Mouse (Mus musculus): ENCODE measurements around the gene Notch3. TPM values are rescaled to one million over a fixed set of nuclear protein-coding genes. Genes with fewer than 3 reads are reported as not detected.

Gene Notch3
- total and polyA plus RNA-seq, 3 experiments, result 0.16 to 4.4 (median 4.2) TPM

- TF ChIP-seq GATA1 (IDR thresholded peaks at IDR 0.05; ENCODE audit: borderline replicate concordance, low read length), result no peak
- TF ChIP-seq CTCF (IDR thresholded peaks at IDR 0.05; ENCODE audit: low read depth, low read length), result no peak
- TF ChIP-seq TAL1 (conservative IDR thresholded peaks at IDR 0.05; ENCODE audit: low read depth, low read length), result no peak
- TF ChIP-seq GATA2 (IDR thresholded peaks at IDR 0.05; ENCODE audit: borderline replicate concordance, low read depth, low read length), result no peak
- TF ChIP-seq POLR2AphosphoS5 (IDR thresholded peaks at IDR 0.05; ENCODE audit: insufficient replicate concordance, low read depth, low read length), result no peak
- no peak for DNase-seq (ENCODE audit: low spot score)
- Histone ChIP-seq H3K27me3 (ENCODE audit: insufficient read depth, low read length) (peaks cover 23% of the 10 kb centered on the region), H3K4me1 (ENCODE audit: insufficient read depth, low read depth, low read length) (peaks cover 16% of the 10 kb centered on the region), H3K9me3 (replicated peaks) (no peaks in the 10 kb centered on the region), H3K4me3 (ENCODE audit: low read depth, low read length) (no peak overlapping the region), H3K36me3 (replicated peaks) (peaks cover 11% of the 10 kb centered on the region)
- no peak for ATAC-seq (ENCODE audit: extremely low read depth, insufficient number of reproducible peaks, low FRiP score, poor library complexity, severe bottlenecking)
These were observed 23.2 kb upstream of the Notch3 start for GRCm38 (mm10) chr17:32189850-32190249.

GRCm38 (mm10) chr17:32188863-32189636, 22.4 kb upstream of the Notch3 start, which contains the start of gene Ephx3:
Gene Ephx3, minus strand, starts transcription at chr17:32189549.
- no peak for TF ChIP-seq GATA2 (IDR thresholded peaks at IDR 0.05; ENCODE audit: borderline replicate concordance, low read depth, low read length)
- TF ChIP-seq POLR2AphosphoS5 (IDR thresholded peaks at IDR 0.05; ENCODE audit: insufficient replicate concordance, low read depth, low read length), result no peak
- TF ChIP-seq TAL1 (conservative IDR thresholded peaks at IDR 0.05; ENCODE audit: low read depth, low read length), result no peak
- no peak for TF ChIP-seq GATA1 (IDR thresholded peaks at IDR 0.05; ENCODE audit: borderline replicate concordance, low read length)
- no peak for TF ChIP-seq CTCF (IDR thresholded peaks at IDR 0.05; ENCODE audit: low read depth, low read length)
- H3K4me1 ChIP-seq (ENCODE audit: insufficient read depth, low read depth, low read length), result peaks cover 16% of the 10 kb centered on the region
- DNase-seq (ENCODE audit: low spot score) (no peak), ATAC-seq (ENCODE audit: extremely low read depth, insufficient number of reproducible peaks, low FRiP score, poor library complexity, severe bottlenecking) (no peak)
- peaks cover 10% of the 10 kb centered on the region for H3K36me3 ChIP-seq (replicated peaks)
- no peak within 1 kb of the TSS for H3K4me3 ChIP-seq (ENCODE audit: low read depth, low read length)
- no peaks in the 10 kb centered on the region for H3K9me3 ChIP-seq (replicated peaks)
- peaks cover 26% of the 10 kb centered on the region for H3K27me3 ChIP-seq (ENCODE audit: insufficient read depth, low read length)

GRCm38 (mm10) chr17:32183017-32183416, 16.4 kb upstream of the Notch3 start:
- Histone ChIP-seq H3K4me1 (ENCODE audit: insufficient read depth, low read depth, low read length) (peaks cover 6% of the 10 kb centered on the region; the same call in 1 of the 2 replicates), H3K9me3 (replicated peaks) (no peaks in the 10 kb centered on the region), H3K4me3 (ENCODE audit: low read depth, low read length) (no peak overlapping the region), H3K36me3 (replicated peaks) (no peaks in the 10 kb centered on the region), H3K27me3 (ENCODE audit: insufficient read depth, low read length) (peaks cover 35% of the 10 kb centered on the region)
- ATAC-seq (ENCODE audit: extremely low read depth, insufficient number of reproducible peaks, low FRiP score, poor library complexity, severe bottlenecking), result no peak
- DNase-seq (ENCODE audit: low spot score), result no peak
- TF ChIP-seq POLR2AphosphoS5 (IDR thresholded peaks at IDR 0.05; ENCODE audit: insufficient replicate concordance, low read depth, low read length) (no peak), GATA1 (IDR thresholded peaks at IDR 0.05; ENCODE audit: borderline replicate concordance, low read length) (no peak), TAL1 (conservative IDR thresholded peaks at IDR 0.05; ENCODE audit: low read depth, low read length) (no peak), CTCF (IDR thresholded peaks at IDR 0.05; ENCODE audit: low read depth, low read length) (no peak), GATA2 (IDR thresholded peaks at IDR 0.05; ENCODE audit: borderline replicate concordance, low read depth, low read length) (no peak)

- DNase-seq (ENCODE audit: low spot score), result no peak
- peaks cover 5% of the 10 kb centered on the region; the same call in 1 of the 2 replicates for H3K4me1 ChIP-seq (ENCODE audit: insufficient read depth, low read depth, low read length)
- H3K4me3 ChIP-seq (ENCODE audit: low read depth, low read length), result no peak overlapping the region
- ATAC-seq (ENCODE audit: extremely low read depth, insufficient number of reproducible peaks, low FRiP score, poor library complexity, severe bottlenecking), result no peak
- TF ChIP-seq CTCF (IDR thresholded peaks at IDR 0.05; ENCODE audit: low read depth, low read length), result no peak
- no peak for TF ChIP-seq GATA1 (IDR thresholded peaks at IDR 0.05; ENCODE audit: borderline replicate concordance, low read length)
- no peak for TF ChIP-seq POLR2AphosphoS5 (IDR thresholded peaks at IDR 0.05; ENCODE audit: insufficient replicate concordance, low read depth, low read length)
- no peak for TF ChIP-seq GATA2 (IDR thresholded peaks at IDR 0.05; ENCODE audit: borderline replicate concordance, low read depth, low read length)
- no peak for TF ChIP-seq TAL1 (conservative IDR thresholded peaks at IDR 0.05; ENCODE audit: low read depth, low read length)
- peaks cover 30% of the 10 kb centered on the region for H3K27me3 ChIP-seq (ENCODE audit: insufficient read depth, low read length)
- H3K9me3 ChIP-seq (replicated peaks), result no peaks in the 10 kb centered on the region
- H3K36me3 ChIP-seq (replicated peaks), result no peaks in the 10 kb centered on the region
These were observed 13.2 kb upstream of the Notch3 start for GRCm38 (mm10) chr17:32179621-32180491.

- no peaks in the 10 kb centered on the region for H3K36me3 ChIP-seq (replicated peaks)
- no peaks in the 10 kb centered on the region for H3K9me3 ChIP-seq (replicated peaks)
- H3K4me1 ChIP-seq (ENCODE audit: insufficient read depth, low read depth, low read length), result peaks cover 8% of the 10 kb centered on the region
- H3K4me3 ChIP-seq (ENCODE audit: low read depth, low read length), result no peak overlapping the region
- DNase-seq (ENCODE audit: low spot score) (no peak), ATAC-seq (ENCODE audit: extremely low read depth, insufficient number of reproducible peaks, low FRiP score, poor library complexity, severe bottlenecking) (no peak)
- peaks cover 25% of the 10 kb centered on the region for H3K27me3 ChIP-seq (ENCODE audit: insufficient read depth, low read length)
- TF ChIP-seq GATA2 (IDR thresholded peaks at IDR 0.05; ENCODE audit: borderline replicate concordance, low read depth, low read length) (no peak), CTCF (IDR thresholded peaks at IDR 0.05; ENCODE audit: low read depth, low read length) (no peak)
These were observed 10.3 kb upstream of the Notch3 start for GRCm38 (mm10) chr17:32176919-32177318.

- Histone ChIP-seq H3K9me3 (replicated peaks) (no peaks in the 10 kb centered on the region), H3K27me3 (ENCODE audit: insufficient read depth, low read length) (peaks cover 8% of the 10 kb centered on the region), H3K36me3 (replicated peaks) (no peaks in the 10 kb centered on the region), H3K4me1 (ENCODE audit: insufficient read depth, low read depth, low read length) (peaks cover 26% of the 10 kb centered on the region), H3K4me3 (ENCODE audit: low read depth, low read length) (no peak overlapping the region)
- no peak for ATAC-seq (ENCODE audit: extremely low read depth, insufficient number of reproducible peaks, low FRiP score, poor library complexity, severe bottlenecking)
- DNase-seq (ENCODE audit: low spot score), result no peak
- TF ChIP-seq TAL1 (conservative IDR thresholded peaks at IDR 0.05; ENCODE audit: low read depth, low read length) (no peak), GATA1 (IDR thresholded peaks at IDR 0.05; ENCODE audit: borderline replicate concordance, low read length) (no peak), GATA2 (IDR thresholded peaks at IDR 0.05; ENCODE audit: borderline replicate concordance, low read depth, low read length) (no peak)
These were observed 6.5 kb upstream of the Notch3 start for GRCm38 (mm10) chr17:32173166-32173565.

All from G1E (cell line).